Mouse (Mus musculus): Measurements from ENCODE around the gene Ninl. TPM values are rescaled to one million over a fixed set of nuclear protein-coding genes. Genes with fewer than 3 reads are reported as not detected.

Ninl gene
- polyA plus RNA-seq, 1 experiment = 11.2 TPM

GRCm38 (mm10) chr2:151009515-151010085, 29.6 kb downstream of the Ninl start:
- DNase-seq (ENCODE audit: low read depth) = no peak
- no peak for TF ChIP-seq POLR2A (IDR thresholded peaks at IDR 0.05; ENCODE audit: borderline replicate concordance, extremely low read depth, insufficient read depth, insufficient read length, poor library complexity, severe bottlenecking)
- TF ChIP-seq CTCF (IDR thresholded peaks at IDR 0.05; ENCODE audit: borderline replicate concordance, extremely low read depth, insufficient read depth, insufficient read length) = no peak

GRCm38 (mm10) chr2:151008939-151009509, 30.2 kb downstream of the Ninl start:
- TF ChIP-seq CTCF (IDR thresholded peaks at IDR 0.05; ENCODE audit: borderline replicate concordance, extremely low read depth, insufficient read depth, insufficient read length) (no peak), POLR2A (IDR thresholded peaks at IDR 0.05; ENCODE audit: borderline replicate concordance, extremely low read depth, insufficient read depth, insufficient read length, poor library complexity, severe bottlenecking) (peak; percentile 81)
- peak; percentile 90 for DNase-seq (ENCODE audit: low read depth)

- TF ChIP-seq POLR2A (IDR thresholded peaks at IDR 0.05; ENCODE audit: borderline replicate concordance, extremely low read depth, insufficient read depth, insufficient read length, poor library complexity, severe bottlenecking) (no peak), CTCF (IDR thresholded peaks at IDR 0.05; ENCODE audit: borderline replicate concordance, extremely low read depth, insufficient read depth, insufficient read length) (no peak)
- no peak for DNase-seq (ENCODE audit: low read depth)
Observed at GRCm38 (mm10) chr2:151008517-151008932, 30.7 kb downstream of the Ninl start.

- DNase-seq (ENCODE audit: low read depth) = peak; percentile 4
- TF ChIP-seq CTCF (IDR thresholded peaks at IDR 0.05; ENCODE audit: borderline replicate concordance, extremely low read depth, insufficient read depth, insufficient read length) (no peak), POLR2A (IDR thresholded peaks at IDR 0.05; ENCODE audit: borderline replicate concordance, extremely low read depth, insufficient read depth, insufficient read length, poor library complexity, severe bottlenecking) (no peak)
Observed at GRCm38 (mm10) chr2:151008006-151008405, 31.2 kb downstream of the Ninl start.

GRCm38 (mm10) chr2:151006281-151006945, 32.8 kb downstream of the Ninl start:
- TF ChIP-seq POLR2A (IDR thresholded peaks at IDR 0.05; ENCODE audit: borderline replicate concordance, extremely low read depth, insufficient read depth, insufficient read length, poor library complexity, severe bottlenecking) (no peak), CTCF (IDR thresholded peaks at IDR 0.05; ENCODE audit: borderline replicate concordance, extremely low read depth, insufficient read depth, insufficient read length) (no peak)
- DNase-seq (ENCODE audit: low read depth) = no peak

GRCm38 (mm10) chr2:151004390-151004789, 34.8 kb downstream of the Ninl start:
- no peak for DNase-seq (ENCODE audit: low read depth)
- TF ChIP-seq CTCF (IDR thresholded peaks at IDR 0.05; ENCODE audit: borderline replicate concordance, extremely low read depth, insufficient read depth, insufficient read length) (no peak), POLR2A (IDR thresholded peaks at IDR 0.05; ENCODE audit: borderline replicate concordance, extremely low read depth, insufficient read depth, insufficient read length, poor library complexity, severe bottlenecking) (no peak)

- TF ChIP-seq CTCF (IDR thresholded peaks at IDR 0.05; ENCODE audit: borderline replicate concordance, extremely low read depth, insufficient read depth, insufficient read length) (no peak), POLR2A (IDR thresholded peaks at IDR 0.05; ENCODE audit: borderline replicate concordance, extremely low read depth, insufficient read depth, insufficient read length, poor library complexity, severe bottlenecking) (no peak)
- no peak for DNase-seq (ENCODE audit: low read depth)
Observed at GRCm38 (mm10) chr2:151003796-151004195, 35.4 kb downstream of the Ninl start.

GRCm38 (mm10) chr2:151001619-151002175, 37.5 kb downstream of the Ninl start:
- DNase-seq (ENCODE audit: low read depth) = no peak
- TF ChIP-seq POLR2A (IDR thresholded peaks at IDR 0.05; ENCODE audit: borderline replicate concordance, extremely low read depth, insufficient read depth, insufficient read length, poor library complexity, severe bottlenecking) (no peak), CTCF (IDR thresholded peaks at IDR 0.05; ENCODE audit: borderline replicate concordance, extremely low read depth, insufficient read depth, insufficient read length) (no peak)

GRCm38 (mm10) chr2:151000402-151001178, 38.6 kb downstream of the Ninl start:
- DNase-seq (ENCODE audit: low read depth) = peak; percentile 82
- TF ChIP-seq CTCF (IDR thresholded peaks at IDR 0.05; ENCODE audit: borderline replicate concordance, extremely low read depth, insufficient read depth, insufficient read length) (peak; percentile 77), POLR2A (IDR thresholded peaks at IDR 0.05; ENCODE audit: borderline replicate concordance, extremely low read depth, insufficient read depth, insufficient read length, poor library complexity, severe bottlenecking) (no peak)

GRCm38 (mm10) chr2:150999021-150999420, 40.2 kb downstream of the Ninl start:
- no peak for TF ChIP-seq CTCF (IDR thresholded peaks at IDR 0.05; ENCODE audit: borderline replicate concordance, extremely low read depth, insufficient read depth, insufficient read length)
- TF ChIP-seq POLR2A (IDR thresholded peaks at IDR 0.05; ENCODE audit: borderline replicate concordance, extremely low read depth, insufficient read depth, insufficient read length, poor library complexity, severe bottlenecking) = no peak
- DNase-seq (ENCODE audit: low read depth) = no peak

- TF ChIP-seq POLR2A (IDR thresholded peaks at IDR 0.05; ENCODE audit: borderline replicate concordance, extremely low read depth, insufficient read depth, insufficient read length, poor library complexity, severe bottlenecking) = no peak
- no peak for TF ChIP-seq CTCF (IDR thresholded peaks at IDR 0.05; ENCODE audit: borderline replicate concordance, extremely low read depth, insufficient read depth, insufficient read length)
- DNase-seq (ENCODE audit: low read depth) = no peak
Observed at GRCm38 (mm10) chr2:150997618-150998017, 41.6 kb downstream of the Ninl start.
